ENCODE assay signal across 21 mouse cellular contexts in genomic region chr17:45972405-45972804, GRCm38 (mm10). TPM values are rescaled to one million over a fixed set of nuclear protein-coding genes. Genes with fewer than 3 reads are reported as not detected.
DNase-seq lines count a peak whose midpoint lies in the region; ATAC-seq and TF ChIP-seq lines count a peak whose summit lies in the region.
"Had no signal": no experiment of that assay in that cellular context is flagged by ENCODE, and none has a peak within 500 bp of the region (broad histone marks: within the 10 kb centered on the region; RNA-seq: fewer than 3 reads in every experiment).

No protein-coding gene starts in this region.

- H3K4me1 ChIP-seq in kidney, embryonic 16.5 days (ENCODE audit: insufficient read depth, low read length): peaks cover 20% of the 10 kb centered on the region
- peaks cover 6% of the 10 kb centered on the region; the same call in 1 of the 2 replicates for H3K4me1 ChIP-seq in kidney, embryonic 14.5 days (ENCODE audit: control insufficient read depth, insufficient read depth, low read length)
- no peaks in the 10 kb centered on the region for H3K4me1 ChIP-seq in midbrain, embryonic 11.5 days (ENCODE audit: control insufficient read depth, insufficient read depth, low read length)
- no peaks in the 10 kb centered on the region for H3K4me1 ChIP-seq in midbrain, embryonic 14.5 days (ENCODE audit: control insufficient read depth, insufficient read depth, low read length)
- H3K4me1 ChIP-seq in liver, postnatal 0 days (ENCODE audit: insufficient read depth): peaks cover 35% of the 10 kb centered on the region
- H3K4me1 ChIP-seq: forebrain, embryonic 12.5 days had no signal

- no peaks in the 10 kb centered on the region for H3K36me3 ChIP-seq in kidney, embryonic 16.5 days (ENCODE audit: insufficient read depth, low read length)
- H3K36me3 ChIP-seq in kidney, embryonic 14.5 days (ENCODE audit: control insufficient read depth, insufficient read depth, low read length): no peaks in the 10 kb centered on the region
- no peaks in the 10 kb centered on the region for H3K36me3 ChIP-seq in midbrain, embryonic 11.5 days (ENCODE audit: control insufficient read depth, insufficient read depth, low read length)
- no peaks in the 10 kb centered on the region for H3K36me3 ChIP-seq in midbrain, embryonic 14.5 days (ENCODE audit: control insufficient read depth, insufficient read depth, low read length)
- H3K36me3 ChIP-seq in liver, postnatal 0 days (replicated peaks; ENCODE audit: insufficient read depth, low read length): no peaks in the 10 kb centered on the region
- H3K36me3 ChIP-seq: forebrain, embryonic 12.5 days; G1E; midbrain, embryonic 10.5 days had no signal

- H3K9ac ChIP-seq in kidney, embryonic 16.5 days (replicated peaks; ENCODE audit: low read length): no peak overlapping the region
- H3K9ac ChIP-seq in kidney, embryonic 14.5 days (ENCODE audit: low read depth, low read length): no peak overlapping the region
- H3K9ac ChIP-seq in midbrain, embryonic 11.5 days (ENCODE audit: low read length): no peak overlapping the region
- H3K9ac ChIP-seq in midbrain, embryonic 14.5 days (replicated peaks; ENCODE audit: low read length): no peak overlapping the region
- H3K9ac ChIP-seq in liver, postnatal 0 days (replicated peaks): peak overlapping the region; percentile 16; the same call in 1 of the 2 replicates
- H3K9ac ChIP-seq: forebrain, embryonic 12.5 days; hindbrain, embryonic 14.5 days had no signal

- no peaks in the 10 kb centered on the region for H3K9me3 ChIP-seq in kidney, embryonic 16.5 days (ENCODE audit: low read length)
- H3K9me3 ChIP-seq in kidney, embryonic 14.5 days (ENCODE audit: control insufficient read depth, low read length): peaks cover 2% of the 10 kb centered on the region; the same call in 1 of the 2 replicates
- H3K9me3 ChIP-seq in midbrain, embryonic 11.5 days (ENCODE audit: control insufficient read depth, low read length): no peaks in the 10 kb centered on the region
- no peaks in the 10 kb centered on the region for H3K9me3 ChIP-seq in midbrain, embryonic 14.5 days (ENCODE audit: control insufficient read depth, low read length)
- H3K9me3 ChIP-seq in liver, postnatal 0 days (ENCODE audit: low read length): no peaks in the 10 kb centered on the region
- H3K9me3 ChIP-seq: forebrain, embryonic 12.5 days; G1E; midbrain, embryonic 10.5 days had no signal

- no peak overlapping the region for H3K4me3 ChIP-seq in kidney, embryonic 16.5 days (ENCODE audit: low read length)
- H3K4me3 ChIP-seq in kidney, embryonic 14.5 days (ENCODE audit: low read length): no peak overlapping the region
- H3K4me3 ChIP-seq in midbrain, embryonic 11.5 days (ENCODE audit: low read depth, low read length): no peak overlapping the region
- H3K4me3 ChIP-seq in midbrain, embryonic 14.5 days (replicated peaks; ENCODE audit: low read depth, low read length): no peak overlapping the region
- no peak overlapping the region for H3K4me3 ChIP-seq in liver, postnatal 0 days (ENCODE audit: low read depth, low read length)
- H3K4me3 ChIP-seq: forebrain, embryonic 12.5 days; midbrain, embryonic 10.5 days had no signal

- no peak overlapping the region for H3K4me2 ChIP-seq in kidney, embryonic 16.5 days (replicated peaks; ENCODE audit: low read depth, low read length)
- no peak overlapping the region for H3K4me2 ChIP-seq in kidney, embryonic 14.5 days (replicated peaks; ENCODE audit: low read depth, low read length)
- no peak overlapping the region for H3K4me2 ChIP-seq in midbrain, embryonic 11.5 days
- no peak overlapping the region for H3K4me2 ChIP-seq in midbrain, embryonic 14.5 days (ENCODE audit: low read length)
- H3K4me2 ChIP-seq in liver, postnatal 0 days (ENCODE audit: low read depth, low read length): peak overlapping the region; percentile 15
- H3K4me2 ChIP-seq: forebrain, embryonic 12.5 days; hindbrain, embryonic 14.5 days had no signal

- WGBS in kidney, embryonic 16.5 days: 90% methylated on average over 7 of the region's 7 CpGs
- 89% methylated on average over 7 of the region's 7 CpGs for WGBS in kidney, embryonic 14.5 days
- 88% methylated on average over 7 of the region's 7 CpGs for WGBS in midbrain, embryonic 11.5 days
- 87% methylated on average over 7 of the region's 7 CpGs for WGBS in midbrain, embryonic 14.5 days
- WGBS in liver, postnatal 0 days (ENCODE audit: insufficient replicate concordance): 70% methylated on average over 7 of the region's 7 CpGs

- DNase-seq in midbrain, embryonic 11.5 days (ENCODE audit: low spot score, missing footprints): peak; percentile 33
- DNase-seq in midbrain, embryonic 14.5 days: no peak
- no peak for DNase-seq in liver, postnatal 0 days
- no peak for DNase-seq in cerebellum, adult 8-10 months
- DNase-seq in gastrocnemius, postnatal 10 days: no peak
- DNase-seq in c-Kit-positive CD71-positive TER-119-positive erythroid progenitor cells, embryonic 14.5 days (ENCODE audit: low spot score): no peak
- DNase-seq: adrenal gland, postnatal 36 days; cerebellum, adult 9-10 months; heart, adult 18-20 months; heart, postnatal 36 days; kidney, adult 11 months; kidney, postnatal 14 days; right cerebral cortex, postnatal 4 days; thymus, postnatal 36 days had no signal

- no peak for ATAC-seq in kidney, embryonic 16.5 days (ENCODE audit: low FRiP score, low TSS enrichment)
- ATAC-seq in kidney, embryonic 14.5 days (ENCODE audit: low FRiP score, low TSS enrichment): no peak
- no peak for ATAC-seq in midbrain, embryonic 11.5 days (ENCODE audit: low FRiP score)
- no peak for ATAC-seq in midbrain, embryonic 14.5 days (ENCODE audit: low FRiP score, low TSS enrichment)
- ATAC-seq in liver, postnatal 0 days: peak; percentile 67
- ATAC-seq: CD4-positive, CD25-positive, alpha-beta regulatory T cell, adult 4 months had no signal

- H3K27me3 ChIP-seq in kidney, embryonic 16.5 days (ENCODE audit: insufficient read depth, low read length): no peaks in the 10 kb centered on the region
- H3K27me3 ChIP-seq in kidney, embryonic 14.5 days (ENCODE audit: control insufficient read depth, insufficient read depth, low read length): no peaks in the 10 kb centered on the region
- no peaks in the 10 kb centered on the region for H3K27me3 ChIP-seq in midbrain, embryonic 11.5 days (ENCODE audit: control insufficient read depth, insufficient read depth, low read length)
- no peaks in the 10 kb centered on the region for H3K27me3 ChIP-seq in midbrain, embryonic 14.5 days (ENCODE audit: control insufficient read depth, insufficient read depth, low read length)
- no peaks in the 10 kb centered on the region for H3K27me3 ChIP-seq in liver, postnatal 0 days (ENCODE audit: insufficient read depth, low read length)
- H3K27me3 ChIP-seq: forebrain, embryonic 12.5 days had no signal

- no peak for TF ChIP-seq CTCF in liver, postnatal 0 days (IDR thresholded peaks at IDR 0.05; ENCODE audit: low read depth)

- no peak for TF ChIP-seq EP300 in liver, postnatal 0 days (IDR thresholded peaks at IDR 0.05; ENCODE audit: low read depth)

- peak overlapping the region; percentile 50; the same call in 1 of the 2 replicates for H3K27ac ChIP-seq in kidney, embryonic 16.5 days (ENCODE audit: low read length)
- no peak overlapping the region for H3K27ac ChIP-seq in kidney, embryonic 14.5 days (ENCODE audit: low read depth, low read length)
- no peak overlapping the region for H3K27ac ChIP-seq in midbrain, embryonic 11.5 days (ENCODE audit: low read depth, low read length)
- no peak overlapping the region for H3K27ac ChIP-seq in midbrain, embryonic 14.5 days (replicated peaks; ENCODE audit: low read depth, low read length)
- H3K27ac ChIP-seq in liver, postnatal 0 days (ENCODE audit: low read depth): peak overlapping the region; percentile 64
- H3K27ac ChIP-seq: forebrain, embryonic 12.5 days; hindbrain, embryonic 14.5 days; midbrain, embryonic 10.5 days had no signal

RNA-seq across cellular contexts. Expression of gene Vegfa, which starts 59.8 kb away (rescaled TPM):
- polyA plus RNA-seq in kidney, embryonic 16.5 days (2015; fragmentation: Nextera tagmentation; extraction: Ambion mirVana): 5.7 and 5.9 TPM in 2 replicates
- 8.2 and 10.1 TPM in 2 replicates for polyA plus RNA-seq in kidney, embryonic 14.5 days (2014; fragmentation: Nextera tagmentation; extraction: Ambion mirVana)
- polyA plus RNA-seq in midbrain, embryonic 11.5 days (2014; fragmentation: Nextera tagmentation; extraction: Ambion mirVana): 2.2 and 2.9 TPM in 2 replicates
- polyA plus RNA-seq in midbrain, embryonic 14.5 days (2014; fragmentation: Nextera tagmentation; extraction: Ambion mirVana): 4.3 and 5.5 TPM in 2 replicates
- polyA plus RNA-seq in liver, postnatal 0 days (2015; fragmentation: Nextera tagmentation; extraction: Ambion mirVana): 2.8 and 3.1 TPM in 2 replicates
- total RNA-seq in gastrocnemius, postnatal 10 days (2021): 100 to 1,000 TPM in 1 of 2 experiments, 10 to 100 TPM in 1; 73.8 to 125 TPM
- polyA plus RNA-seq: CD4-positive, CD25-positive, alpha-beta regulatory T cell, adult 4 months had no signal

Comparison
In these comparisons a context has a peak if more than half of its experiments do, and no peak if none do; other contexts are left out.
1. H3K27ac ChIP-seq: peak in kidney, embryonic 16.5 days (single experiment) and liver, postnatal 0 days (single experiment); none in kidney, embryonic 14.5 days (single experiment), midbrain, embryonic 11.5 days (single experiment) and midbrain, embryonic 14.5 days (single experiment).